Mouse (Mus musculus): ENCODE measurements around the gene Atf7.

GRCm38 (mm10) chr15:102530566-102530965 lies 94.7 kb downstream of the Atf7 start:
- TF ChIP-seq CTCF (IDR thresholded peaks at IDR 0.05) (no peak), EP300 (IDR thresholded peaks at IDR 0.05; ENCODE audit: insufficient read depth, low read depth, low read length) (no peak)

Data from heart, adult 2 months (tissue).